Mouse (Mus musculus) myocyte (in vitro differentiated cells): ENCODE data around the gene Gm49333. TPM values are rescaled to one million over a fixed set of nuclear protein-coding genes. Genes with fewer than 3 reads are reported as not detected.

ENCODE experiments used
- H3K27me3 ChIP-seq: one replicate; pipeline ENCODE4 v1.6.1; 2011; ENCODE audit not compliant: control insufficient read depth, insufficient read depth, insufficient read length
- H3K36me3 ChIP-seq: one replicate; pipeline ENCODE4 v1.6.1; 2011; ENCODE audit not compliant: control insufficient read depth, insufficient read depth
- H3K4me2 ChIP-seq: one replicate; pipeline ENCODE4 v1.6.1; 2011; ENCODE audit warnings: low read depth, control low read depth
- H3K4me3 ChIP-seq: one replicate; pipeline ENCODE4 v1.5.1; 2011; ENCODE audit warnings: mild to moderate bottlenecking, control low read depth, moderate library complexity
- H3K79me2 ChIP-seq: one replicate; pipeline ENCODE4 v1.6.1; 2011; ENCODE audit not compliant: control insufficient read depth, insufficient read depth
- H3ac ChIP-seq: one replicate; pipeline ENCODE4 v1.6.1; 2011; ENCODE audit not compliant: control insufficient read depth, insufficient read length
- CEBPB ChIP-seq: IDR thresholded peaks from 2 replicates; pipeline ENCODE4 v1.6.1; 2011; ENCODE audit warnings: mild to moderate bottlenecking, moderate library complexity; ENCODE audit not compliant: poor library complexity, insufficient read depth, severe bottlenecking
- E2F4 ChIP-seq: IDR thresholded peaks from one replicate; pipeline ENCODE4 v1.6.1; 2011; ENCODE audit warnings: mild to moderate bottlenecking, control low read depth, moderate library complexity; ENCODE audit not compliant: insufficient read depth
- MAX ChIP-seq: IDR thresholded peaks from one replicate; pipeline ENCODE4 v1.6.1; 2011; ENCODE audit warnings: low read depth, mild to moderate bottlenecking, control low read depth
- MYOD1 ChIP-seq, 3 experiments: IDR thresholded peaks; one replicate each; pipeline ENCODE4 v1.6.1; 2011; ENCODE audit warnings: control low read depth in 2 of 3, low read depth in 2 of 3, mild to moderate bottlenecking in 2 of 3, moderate library complexity in 1 of 3; ENCODE audit not compliant: insufficient read length in 2 of 3, control insufficient read depth in 1 of 3
- MYOG ChIP-seq, 3 experiments: IDR thresholded peaks; one replicate each; pipeline ENCODE4 v1.6.1; 2011; ENCODE audit warnings: control low read depth in 2 of 3, low read depth in 2 of 3, mild to moderate bottlenecking in 2 of 3; ENCODE audit not compliant: insufficient read length in 2 of 3, control insufficient read depth in 1 of 3, insufficient read depth in 1 of 3
- POLR2A ChIP-seq: IDR thresholded peaks from one replicate; pipeline ENCODE4 v1.6.1; 2011; ENCODE audit warnings: low read depth, mild to moderate bottlenecking, control low read depth, moderate library complexity; ENCODE audit not compliant: insufficient read length
- POLR2AphosphoS2 ChIP-seq: IDR thresholded peaks from one replicate; pipeline ENCODE4 v1.6.1; 2011; ENCODE audit warnings: low read depth, control low read depth; ENCODE audit not compliant: insufficient read length
- REST ChIP-seq: IDR thresholded peaks from one replicate; pipeline ENCODE4 v1.6.1; 2011; ENCODE audit warnings: mild to moderate bottlenecking, control low read depth, moderate library complexity; ENCODE audit not compliant: insufficient read depth, insufficient read length
- SRF ChIP-seq: IDR thresholded peaks from one replicate; pipeline ENCODE4 v1.6.1; 2011; ENCODE audit warnings: low read depth; ENCODE audit not compliant: control insufficient read depth, insufficient read length
- TCF12 ChIP-seq: IDR thresholded peaks from one replicate; pipeline ENCODE4 v1.6.1; 2011; ENCODE audit warnings: mild to moderate bottlenecking, control low read depth; ENCODE audit not compliant: poor library complexity, insufficient read depth, severe bottlenecking
- TCF3 ChIP-seq: IDR thresholded peaks from one replicate; pipeline ENCODE4 v1.6.1; 2011; ENCODE audit warnings: low read depth, control low read depth; ENCODE audit not compliant: insufficient read length
- USF1 ChIP-seq: IDR thresholded peaks from one replicate; pipeline ENCODE4 v1.6.1; 2011; ENCODE audit warnings: low read depth, mild to moderate bottlenecking, control low read depth, moderate library complexity
- polyA plus RNA-seq: library from polyadenylated mRNA; unstranded; fragments of >200 nt; fragmentation: generic; extraction: Trizol; gene quantifications from one replicate; pipeline ENCODE4 v1.2.1, GENCODE M21; 2012; ENCODE audit warnings: missing spikeins

The Gm49333 gene
- polyA plus RNA-seq, 1 experiment = 0.04 TPM

- Histone ChIP-seq H3K4me3 (no peak overlapping the region), H3K79me2 (no peaks in the 10 kb centered on the region), H3K27me3 (peaks cover 43% of the 10 kb centered on the region), H3K4me2 (no peak overlapping the region), H3ac (no peak overlapping the region), H3K36me3 (no peaks in the 10 kb centered on the region)
- TF ChIP-seq MAX = no peak
- no peak for TF ChIP-seq E2F4
- TF ChIP-seq POLR2A = no peak
- no peak for TF ChIP-seq USF1
These were observed 20.8 kb upstream of the Gm49333 start for GRCm38 (mm10) chr16:20590680-20591038.

DNA sequence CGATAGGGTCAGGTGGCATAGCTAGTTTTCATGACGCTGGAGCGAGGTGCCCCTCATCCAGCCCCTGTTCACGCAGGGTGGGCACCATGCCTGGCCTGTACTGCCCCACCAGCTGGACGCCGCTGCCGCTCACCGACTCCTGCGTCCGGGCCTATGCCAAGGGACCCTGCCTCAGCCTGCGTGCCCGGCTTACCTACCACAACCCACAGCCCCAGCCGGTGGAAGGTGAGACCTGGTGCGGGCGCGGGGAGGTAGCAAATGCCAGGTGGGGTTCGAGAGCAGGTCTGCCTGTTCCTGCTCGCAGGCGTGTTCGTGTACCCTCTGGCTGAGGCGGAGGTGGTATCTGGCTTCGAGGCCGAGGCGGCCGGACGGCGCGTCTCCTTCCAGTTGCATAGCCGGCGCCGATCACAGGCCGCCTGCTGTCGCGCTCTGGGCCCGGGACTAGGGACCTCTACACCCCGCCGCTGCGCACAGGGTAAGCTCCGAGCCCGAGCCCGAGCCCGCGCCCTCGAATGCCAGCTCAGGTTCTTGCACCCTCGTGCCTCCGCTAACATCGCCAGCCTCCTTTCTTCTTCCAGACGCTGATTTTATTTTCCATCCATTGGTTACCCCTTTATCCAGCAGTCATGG is 20.2 kb upstream of the Gm49333 start:
- H3K4me2 ChIP-seq = no peak overlapping the region
- no peak overlapping the region for H3ac ChIP-seq
- H3K4me3 ChIP-seq = no peak overlapping the region
- H3K36me3 ChIP-seq = no peaks in the 10 kb centered on the region
- TF ChIP-seq POLR2AphosphoS2 (no peak), REST (no peak), CEBPB (no peak), USF1 (no peak), E2F4 (no peak), MYOD1 (IDR thresholded peaks at IDR 0.05; ENCODE audit: control insufficient read depth in 1 of 3, insufficient read length in 2 of 3, low read depth in 2 of 3) (no peak), TCF3 (no peak), TCF12 (no peak), MAX (no peak), SRF (no peak), POLR2A (no peak), MYOG (IDR thresholded peaks at IDR 0.05; ENCODE audit: control insufficient read depth in 1 of 3, insufficient read depth in 1 of 3, insufficient read length in 2 of 3, low read depth in 2 of 3) (no peak)
- H3K27me3 ChIP-seq = peaks cover 47% of the 10 kb centered on the region
- H3K79me2 ChIP-seq = no peaks in the 10 kb centered on the region

- no peak overlapping the region for H3K4me2 ChIP-seq
- no peaks in the 10 kb centered on the region for H3K79me2 ChIP-seq
- no peak for TF ChIP-seq MAX
- H3K4me3 ChIP-seq = no peak overlapping the region
- H3K27me3 ChIP-seq = peaks cover 51% of the 10 kb centered on the region
- H3ac ChIP-seq = no peak overlapping the region
- H3K36me3 ChIP-seq = no peaks in the 10 kb centered on the region
These were observed 16.2 kb upstream of the Gm49333 start for GRCm38 (mm10) chr16:20595060-20595673.

- Histone ChIP-seq H3K4me2 (no peak overlapping the region), H3ac (no peak overlapping the region), H3K36me3 (no peaks in the 10 kb centered on the region), H3K27me3 (peaks cover 45% of the 10 kb centered on the region), H3K4me3 (no peak overlapping the region), H3K79me2 (no peaks in the 10 kb centered on the region)
- no peak for TF ChIP-seq TCF12
- no peak for TF ChIP-seq CEBPB
- no peak for TF ChIP-seq REST
- TF ChIP-seq POLR2AphosphoS2 = no peak
- TF ChIP-seq SRF = no peak
- TF ChIP-seq E2F4 = no peak
- no peak for TF ChIP-seq TCF3
These were observed 15.7 kb upstream of the Gm49333 start for GRCm38 (mm10) chr16:20595737-20596136.

- H3ac ChIP-seq = no peak overlapping the region
- H3K4me3 ChIP-seq = no peak overlapping the region
- TF ChIP-seq E2F4 (no peak), MYOG (IDR thresholded peaks at IDR 0.05; ENCODE audit: control insufficient read depth in 1 of 3, insufficient read depth in 1 of 3, insufficient read length in 2 of 3, low read depth in 2 of 3) (no peak), POLR2A (no peak)
- no peak overlapping the region for H3K4me2 ChIP-seq
- H3K36me3 ChIP-seq = no peaks in the 10 kb centered on the region
- H3K27me3 ChIP-seq = peaks cover 34% of the 10 kb centered on the region
- H3K79me2 ChIP-seq = no peaks in the 10 kb centered on the region
These were observed 14.5 kb upstream of the Gm49333 start for GRCm38 (mm10) chr16:20596687-20597441.
